Mouse (Mus musculus) ES-E14 (cell line): ENCODE data around the gene Nop2. TPM values are rescaled to one million over a fixed set of nuclear protein-coding genes. Genes with fewer than 3 reads are reported as not detected.
A peak's percentile ranks its signal among the peaks of the same experiment; 100 is the strongest.

Source experiments
- DNase-seq: peaks from one replicate; pipeline ENCODE4 v3.0.0-alpha.2; 2013; ENCODE audit warnings: low read depth, low spot score
- H3K27ac ChIP-seq: 2 replicates; pipeline ENCODE4 v1.5.1; 2012; ENCODE audit warnings: low read depth, mild to moderate bottlenecking, low read length, moderate library complexity, mixed read lengths; ENCODE audit not compliant: poor library complexity, insufficient read depth, severe bottlenecking
- H3K36me3 ChIP-seq: 2 replicates; pipeline ENCODE4 v1.6.1; 2012; ENCODE audit warnings: mild to moderate bottlenecking, low read length, moderate library complexity, mixed read lengths; ENCODE audit not compliant: control insufficient read depth, poor library complexity, insufficient read depth, severe bottlenecking
- H3K4me1 ChIP-seq, 2 experiments: fragments of 150-350 bp in 1 of 2; sonication (generic) in 1 of 2; 2 replicates each; pipeline ENCODE4 v1.6.1; 2012; ENCODE audit warnings: low read length in 2 of 2, mild to moderate bottlenecking in 1 of 2, mixed read lengths in 1 of 2; ENCODE audit not compliant: control insufficient read depth in 2 of 2, insufficient read depth in 2 of 2, poor library complexity in 1 of 2
- H3K4me3 ChIP-seq, 2 experiments: fragments of 150-350 bp in 1 of 2; sonication (generic) in 1 of 2; 2 replicates each; pipeline ENCODE4 v1.5.1; 2012; ENCODE audit warnings: low read length in 2 of 2, low read depth in 1 of 2, mild to moderate bottlenecking in 1 of 2, mixed read lengths in 1 of 2; ENCODE audit not compliant: insufficient read depth in 1 of 2, poor library complexity in 1 of 2, severe bottlenecking in 1 of 2
- H3K9ac ChIP-seq: 2 replicates; pipeline ENCODE4 v1.6.1; 2012; ENCODE audit warnings: low read depth, mild to moderate bottlenecking, low read length, mixed read lengths; ENCODE audit not compliant: poor library complexity, insufficient read depth, severe bottlenecking
- H3K9me3 ChIP-seq: fragments of 150-350 bp; sonication (generic); 2 replicates; pipeline ENCODE4 v1.6.1; 2012; ENCODE audit warnings: low read depth, mild to moderate bottlenecking, low read length; ENCODE audit not compliant: control insufficient read depth, insufficient read depth
- CHD2 ChIP-seq: IDR thresholded peaks from 2 replicates; pipeline ENCODE4 v1.6.1; 2014; ENCODE audit warnings: mild to moderate bottlenecking, low read depth, low read length, inconsistent platforms
- HCFC1 ChIP-seq: IDR thresholded peaks from 2 replicates; pipeline ENCODE4 v1.6.1; 2012; ENCODE audit warnings: low read length, inconsistent platforms, borderline replicate concordance; ENCODE audit not compliant: insufficient read depth
- MAFK ChIP-seq: IDR thresholded peaks from 2 replicates; pipeline ENCODE4 v1.6.1; 2014; ENCODE audit warnings: mild to moderate bottlenecking, low read depth, low read length, inconsistent platforms; ENCODE audit not compliant: insufficient read depth
- ZC3H11A ChIP-seq: IDR thresholded peaks from 2 replicates; pipeline ENCODE4 v1.6.1; 2012; ENCODE audit warnings: low read depth, mild to moderate bottlenecking, inconsistent platforms, low read length, borderline replicate concordance
- ZNF384 ChIP-seq: IDR thresholded peaks from 2 replicates; pipeline ENCODE4 v1.6.1; 2012; ENCODE audit warnings: low read depth, low read length, inconsistent platforms
- in situ Hi-C, 2 experiments: fragments of 600-800 bp; cut with MboI; formaldehyde crosslinking; loops; one replicate each; pipeline ENCODE4 v1.15.1; 2025; ENCODE audit warnings: low sequenced_read_pairs in 2 of 2, inconsistent platforms in 1 of 2; ENCODE audit not compliant: unreplicated experiment in 2 of 2
- total RNA-seq: library from RNA; depleted of rRNA; stranded (reverse); fragments of 300-350 nt; gene quantifications from 2 replicates; pipeline ENCODE4 v1.2.3, GENCODE M21; 2012; rRNA removed

Gene Nop2
- total RNA-seq, 1 experiment: 174 TPM

DNA sequence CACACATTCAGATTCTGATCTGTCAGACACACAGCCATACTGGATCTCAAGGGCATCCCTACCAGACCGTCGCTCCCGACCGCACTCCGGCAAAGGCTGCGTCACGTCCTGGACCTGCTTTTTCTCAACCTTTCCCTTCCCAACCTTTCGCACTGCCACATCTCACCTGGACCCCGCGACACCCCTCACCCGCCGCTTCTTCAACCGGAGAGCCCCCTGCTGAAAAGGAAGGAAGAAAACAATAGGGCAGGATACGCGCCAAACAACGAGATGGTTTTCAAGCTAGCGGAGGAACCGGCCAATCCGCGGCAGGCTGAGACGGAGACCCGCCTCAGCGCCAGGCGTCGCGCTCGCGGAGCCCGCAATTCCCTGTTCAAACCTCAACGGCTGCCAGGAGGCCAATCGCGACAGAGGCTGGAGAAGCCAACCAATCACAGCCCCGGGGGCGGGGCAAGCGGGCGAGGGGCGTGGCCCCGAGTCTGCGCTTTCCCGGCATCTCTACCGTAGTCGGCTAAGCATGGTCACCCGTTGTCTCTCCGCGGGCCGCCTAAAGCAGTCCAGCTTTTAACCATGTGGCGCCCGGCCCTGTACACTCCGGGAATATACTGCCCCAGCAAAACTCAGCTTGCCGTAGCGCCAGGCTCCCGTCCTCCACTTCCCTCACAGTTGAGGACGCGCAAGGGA is 59.8 kb downstream of the Nop2 start, which contains the start of the genes Ncapd2 and Mrpl51:
Gene Ncapd2, minus strand, starts transcription at position 370 of the 684 bp plus-strand sequence.
Gene Mrpl51, plus strand, starts transcription at position 470 of the 684 bp plus-strand sequence.
- no peak for TF ChIP-seq MAFK
- TF ChIP-seq CHD2: peak; percentile 77; the same call in 1 of the 2 replicates
- peak; percentile 46; the same call in 1 of the 2 replicates for TF ChIP-seq HCFC1
- Histone ChIP-seq H3K4me1 (peaks cover 1 to 2% of the 10 kb centered on the region in 2 experiments; a peak in 2 of 4 replicates), H3K27ac (peak within 1 kb of the TSS; percentile 100), H3K36me3 (peaks cover 21% of the 10 kb centered on the region), H3K9me3 (no peaks in the 10 kb centered on the region), H3K9ac (peak within 1 kb of the TSS; percentile 100), H3K4me3 (peak within 1 kb of the TSS; percentile 97 to 99)
- in situ Hi-C loops: no loop called here
- peak; percentile 95 for DNase-seq

DNA sequence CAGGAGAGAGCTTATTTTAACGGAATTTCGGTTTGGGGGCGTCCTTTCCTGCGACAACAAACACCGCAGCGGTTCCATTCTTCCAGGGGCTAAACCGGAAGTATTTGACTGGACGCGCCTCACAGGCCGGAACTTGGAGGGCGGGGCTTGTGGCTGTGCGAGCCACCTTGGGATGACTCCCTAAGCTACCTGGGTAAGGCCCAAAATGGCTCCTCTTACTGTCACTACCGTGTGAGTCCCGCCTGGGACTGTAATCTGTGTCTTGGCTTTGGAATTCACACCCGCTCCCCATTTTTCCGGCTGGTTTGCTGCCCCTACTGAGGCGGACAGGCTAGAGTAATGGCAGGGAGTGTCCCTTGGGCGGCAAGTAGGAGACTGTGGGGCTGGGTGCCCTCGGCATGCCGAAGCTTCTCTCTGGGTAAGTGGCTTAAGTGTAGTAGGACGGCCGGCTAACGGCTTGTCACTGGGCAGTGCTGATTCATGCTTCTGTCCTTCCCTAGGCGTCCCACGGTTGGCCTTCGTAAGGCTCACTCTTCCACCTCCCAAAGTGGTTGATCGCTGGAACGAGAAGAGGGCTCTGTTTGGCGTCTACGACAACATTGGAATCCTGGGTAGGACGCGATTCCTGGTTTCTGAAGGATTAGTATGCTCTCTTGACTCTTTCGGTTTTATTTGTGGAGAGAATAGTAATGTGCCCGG is 60.5 kb downstream of the Nop2 start:
- Histone ChIP-seq H3K36me3 (peaks cover 20% of the 10 kb centered on the region), H3K27ac (peak overlapping the region; percentile 100), H3K4me1 (peaks cover 4 to 5% of the 10 kb centered on the region in 2 experiments; a peak in 2 of 4 replicates), H3K9me3 (no peaks in the 10 kb centered on the region), H3K4me3 (peak overlapping the region; percentile 97 to 99), H3K9ac (peak overlapping the region; percentile 100)
- DNase-seq: peak; percentile 92
- in situ Hi-C loops: no loop called here
- TF ChIP-seq CHD2 (no peak), ZNF384 (no peak), MAFK (no peak), HCFC1 (no peak), ZC3H11A (no peak)

DNA sequence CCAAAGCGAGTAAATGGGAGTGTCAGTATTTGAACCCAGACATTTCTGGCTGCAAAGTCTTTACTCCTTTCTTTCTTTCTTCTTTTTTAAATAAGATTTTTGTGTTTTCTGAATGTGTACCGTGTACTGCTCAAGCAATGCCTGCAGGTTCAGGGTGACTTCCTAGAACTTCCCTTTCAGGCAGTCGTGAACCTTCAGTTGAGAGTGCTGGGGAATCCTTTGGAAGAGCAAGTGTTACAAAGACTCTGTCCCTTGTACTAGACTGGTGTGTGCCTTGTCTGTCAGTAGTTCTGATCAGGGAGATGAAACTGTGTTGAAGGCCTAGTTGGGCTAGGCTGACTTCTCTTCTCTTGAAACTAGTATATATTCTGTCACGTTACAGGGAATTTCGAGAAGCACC is 61.1 kb downstream of the Nop2 start:
- peaks cover 6 to 7% of the 10 kb centered on the region in 2 experiments; a peak in 3 of 4 replicates for H3K4me1 ChIP-seq
- TF ChIP-seq ZNF384: no peak
- no peak for TF ChIP-seq HCFC1
- TF ChIP-seq CHD2: no peak
- TF ChIP-seq MAFK: no peak
- TF ChIP-seq ZC3H11A: no peak
- H3K9me3 ChIP-seq: no peaks in the 10 kb centered on the region
- peak overlapping the region; percentile 100 for H3K9ac ChIP-seq
- peaks cover 15% of the 10 kb centered on the region for H3K36me3 ChIP-seq
- no peak for DNase-seq
- peak overlapping the region; percentile 100; the same call in 1 of the 2 replicates for H3K27ac ChIP-seq
- H3K4me3 ChIP-seq: peak overlapping the region; percentile 97 to 99
- in situ Hi-C loops: no loop called here

DNA sequence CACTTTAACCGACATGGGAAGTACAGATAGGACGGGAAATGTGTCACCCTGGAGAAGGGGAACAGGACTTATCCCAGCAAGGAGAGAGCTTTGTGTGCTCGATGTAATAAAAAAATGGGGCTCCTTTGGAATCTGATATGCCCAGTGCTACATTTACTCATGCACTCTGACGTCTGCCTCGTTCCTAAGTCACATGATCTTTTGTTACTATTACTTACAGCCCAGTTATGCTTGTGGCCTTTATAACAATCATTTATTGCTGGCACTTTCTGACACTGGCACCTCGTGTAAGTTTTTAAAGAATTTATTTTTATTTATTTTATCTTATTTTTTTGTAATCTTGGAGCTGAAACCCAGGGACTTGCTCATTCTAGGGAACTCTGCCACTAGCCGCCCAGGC is 61.7 kb downstream of the Nop2 start:
- in situ Hi-C loops: no loop called here
- H3K9me3 ChIP-seq: no peaks in the 10 kb centered on the region
- H3K4me3 ChIP-seq: no peak overlapping the region
- peaks cover 12% of the 10 kb centered on the region for H3K36me3 ChIP-seq
- H3K27ac ChIP-seq: no peak overlapping the region
- no peak for DNase-seq
- no peak for TF ChIP-seq MAFK
- no peak for TF ChIP-seq ZC3H11A
- TF ChIP-seq ZNF384: no peak
- TF ChIP-seq HCFC1: no peak
- TF ChIP-seq CHD2: no peak
- H3K9ac ChIP-seq: no peak overlapping the region
- H3K4me1 ChIP-seq: peaks cover 6 to 10% of the 10 kb centered on the region in 2 experiments; a peak in 3 of 4 replicates

Other genes starting within 250 kb of the Nop2 start
- 0.37 and 0.49 TPM in 2 replicates for gene Cd4, start 243.7 kb upstream of the Nop2 start, total RNA-seq
- 1.0 and 1.2 TPM in 2 replicates for gene Lag3, start 220.2 kb upstream of the Nop2 start, total RNA-seq
- gene Ptms, start 211.8 kb upstream of the Nop2 start, total RNA-seq: 66.7 and 67.4 TPM in 2 replicates
- 179 and 196 TPM in 2 replicates for gene Mlf2, start 200.5 kb upstream of the Nop2 start, total RNA-seq
- 138 and 141 TPM in 2 replicates for gene Cops7a, start 166.4 kb upstream of the Nop2 start, total RNA-seq
- 2.9 and 6.1 TPM in 2 replicates for gene Pianp, start 135.2 kb upstream of the Nop2 start, total RNA-seq
- 25.1 and 25.6 TPM in 2 replicates for gene Zfp384, start 122.8 kb upstream of the Nop2 start, total RNA-seq
- 32.4 and 50.2 TPM in 2 replicates for gene Ing4, start 92.1 kb upstream of the Nop2 start, total RNA-seq
- 9.6 and 31.2 TPM in 2 replicates for gene Acrbp, start 82.2 kb upstream of the Nop2 start, total RNA-seq
- 5.0 and 9.3 TPM in 2 replicates for gene Lpar5, start 64.0 kb upstream of the Nop2 start, total RNA-seq
- gene Chd4, start 35.9 kb upstream of the Nop2 start, total RNA-seq: 344 and 351 TPM in 2 replicates
- 15.1 and 16.5 TPM in 2 replicates for gene Iffo1, start 13.3 kb downstream of the Nop2 start, total RNA-seq
- gene Gapdh, start 34.6 kb downstream of the Nop2 start, total RNA-seq: 2,407 and 2,462 TPM in 2 replicates
- gene Ncapd2, start 59.8 kb downstream of the Nop2 start, total RNA-seq: 159 and 187 TPM in 2 replicates
- gene Mrpl51, start 59.9 kb downstream of the Nop2 start, total RNA-seq: 155 and 184 TPM in 2 replicates
- 3.5 and 4.6 TPM in 2 replicates for gene Vamp1, start 83.6 kb downstream of the Nop2 start, total RNA-seq
- 4.2 and 6.4 TPM in 2 replicates for gene Tapbpl, start 100.0 kb downstream of the Nop2 start, total RNA-seq
- 0.22 TPM in 1 of 2 replicates, not detected in the other for gene Cd27, start 105.1 kb downstream of the Nop2 start, total RNA-seq
- gene Tuba3a, start 154.1 kb downstream of the Nop2 start, total RNA-seq: 53.3 and 84.8 TPM in 2 replicates
- 8.7 and 14.3 TPM in 2 replicates for gene Ltbr, start 182.0 kb downstream of the Nop2 start, total RNA-seq
- gene Scnn1a, start 188.8 kb downstream of the Nop2 start, total RNA-seq: 0.11 and 0.31 TPM in 2 replicates
- gene Tnfrsf1a, start 217.5 kb downstream of the Nop2 start, total RNA-seq: 6.1 and 7.7 TPM in 2 replicates
- gene Plekhg6, start 248.9 kb downstream of the Nop2 start, total RNA-seq: 1.1 and 1.5 TPM in 2 replicates